Mouse (Mus musculus) G1E (cell line): ENCODE data around the gene Sox4. TPM values are rescaled to one million over a fixed set of nuclear protein-coding genes. Genes with fewer than 3 reads are reported as not detected.

Experiments used
- ATAC-seq: 2 replicates; pipeline ENCODE4 v1.8.0; 2016; ENCODE audit warnings: mild to moderate bottlenecking; ENCODE audit not compliant: insufficient number of reproducible peaks, poor library complexity, low FRiP score, severe bottlenecking; ENCODE audit errors: extremely low read depth
- DNase-seq: peaks from one replicate; pipeline ENCODE4 v3.0.0; 2012; ENCODE audit warnings: low spot score
- H3K27me3 ChIP-seq: 2 replicates; pipeline ENCODE4 v1.6.1; 2012; ENCODE audit warnings: mild to moderate bottlenecking, low read length, inconsistent platforms; ENCODE audit not compliant: insufficient read depth
- H3K36me3 ChIP-seq: replicated peaks from 2 replicates; pipeline ENCODE3; 2012; ENCODE audit warnings: mild to moderate bottlenecking, inconsistent platforms
- H3K4me1 ChIP-seq: 2 replicates; pipeline ENCODE4 v1.6.1; 2012; ENCODE audit warnings: low read depth, low read length, inconsistent platforms, mixed read lengths; ENCODE audit not compliant: insufficient read depth
- H3K4me3 ChIP-seq: 2 replicates; pipeline ENCODE4 v1.5.1; 2012; ENCODE audit warnings: low read depth, mild to moderate bottlenecking, inconsistent platforms, low read length, moderate library complexity, mixed read lengths
- H3K9me3 ChIP-seq: replicated peaks from 2 replicates; pipeline ENCODE4 v1.6.1; 2012; ENCODE audit warnings: inconsistent platforms
- CTCF ChIP-seq: IDR thresholded peaks from 2 replicates; pipeline ENCODE4 v1.5.1; 2012; ENCODE audit warnings: low read depth, low read length, inconsistent platforms, mixed read lengths
- GATA1 ChIP-seq: IDR thresholded peaks from 2 replicates; pipeline ENCODE4 v1.6.1; 2012; ENCODE audit warnings: borderline replicate concordance, low read length, inconsistent platforms, mixed read lengths
- GATA2 ChIP-seq: IDR thresholded peaks from 2 replicates; pipeline ENCODE4 v1.6.1; 2012; ENCODE audit warnings: low read depth, low read length, inconsistent platforms, borderline replicate concordance
- POLR2AphosphoS5 ChIP-seq: IDR thresholded peaks from 2 replicates; pipeline ENCODE4 v1.6.1; 2012; ENCODE audit warnings: low read depth, low read length, inconsistent platforms; ENCODE audit not compliant: insufficient replicate concordance
- TAL1 ChIP-seq: conservative IDR thresholded peaks from 2 replicates; pipeline ENCODE4 v1.6.1; 2012; ENCODE audit warnings: low read depth, low read length, inconsistent platforms, mixed read lengths
- polyA plus RNA-seq: library from polyadenylated mRNA; stranded (reverse); fragments of >175 nt; gene quantifications from 2 replicates; pipeline ENCODE4 v1.2.3, GENCODE M21; 2012
- total RNA-seq, 2 experiments: library from RNA; stranded (forward) in 1 of 2; stranded (reverse) in 1 of 2; fragments of 200-1000 nt in 1 of 2; fragments of >200 nt in 1 of 2; fragmentation: Nextera tagmentation in 1 of 2; gene quantifications; 2 replicates each; pipeline ENCODE4 v1.2.3; 2014 to 2017

Gene Sox4
- total and polyA plus RNA-seq, 3 experiments, result under 0.01 to 0.02 TPM; not detected in 1

DNA sequence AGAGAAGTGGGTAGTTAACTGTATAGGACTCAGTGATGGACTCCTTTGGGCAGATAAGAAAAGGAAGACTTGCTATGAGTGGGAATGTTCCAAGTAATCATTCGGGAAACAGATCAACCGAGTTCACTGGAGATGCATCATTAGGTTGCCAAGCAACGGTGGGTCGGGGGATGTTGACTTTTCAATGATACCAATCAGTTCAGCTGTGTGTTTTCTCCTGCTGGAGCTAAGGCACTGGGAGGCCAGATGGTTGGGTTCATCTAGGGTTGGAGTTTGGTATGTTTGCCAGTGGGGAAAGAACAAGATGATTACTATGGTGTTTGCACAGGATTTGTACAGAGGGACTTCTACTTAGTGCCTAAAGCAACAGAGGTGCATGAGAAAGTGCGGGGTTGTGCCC, 21.1 kb upstream of the Sox4 start:
- no peak for ATAC-seq
- H3K4me1 ChIP-seq, result no peaks in the 10 kb centered on the region
- TF ChIP-seq POLR2AphosphoS5 (no peak), TAL1 (no peak), CTCF (no peak), GATA2 (no peak), GATA1 (no peak)
- H3K27me3 ChIP-seq, result no peaks in the 10 kb centered on the region; the same call in 1 of the 2 replicates
- no peaks in the 10 kb centered on the region for H3K9me3 ChIP-seq
- DNase-seq, result no peak
- no peak overlapping the region for H3K4me3 ChIP-seq
- no peaks in the 10 kb centered on the region for H3K36me3 ChIP-seq

DNA sequence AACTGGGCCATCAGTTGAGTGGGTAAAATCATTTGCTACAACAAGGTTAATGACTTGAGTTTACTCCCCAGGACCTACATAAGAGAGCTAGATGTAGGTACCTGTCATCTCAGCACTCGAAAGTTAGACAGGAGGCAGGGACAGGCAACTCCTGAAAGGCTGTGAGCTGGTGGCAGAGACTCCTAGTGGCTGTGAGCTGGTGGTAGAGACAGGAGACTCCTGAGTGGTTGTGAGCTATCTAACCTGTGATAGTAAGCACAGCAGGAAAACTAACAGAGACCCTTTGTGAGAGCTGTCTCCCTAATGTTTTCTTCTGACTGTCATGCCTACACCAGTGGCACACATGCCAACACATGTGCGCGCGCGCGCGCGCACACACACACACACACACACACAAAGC, 7.4 kb upstream of the Sox4 start:
- Histone ChIP-seq H3K27me3 (peaks cover 8% of the 10 kb centered on the region; the same call in 1 of the 2 replicates), H3K9me3 (peaks cover 15% of the 10 kb centered on the region), H3K36me3 (no peaks in the 10 kb centered on the region), H3K4me3 (no peak overlapping the region), H3K4me1 (no peaks in the 10 kb centered on the region)
- no peak for ATAC-seq
- DNase-seq, result no peak
- TF ChIP-seq POLR2AphosphoS5 (no peak), GATA2 (no peak), GATA1 (no peak), TAL1 (no peak), CTCF (no peak)

DNA sequence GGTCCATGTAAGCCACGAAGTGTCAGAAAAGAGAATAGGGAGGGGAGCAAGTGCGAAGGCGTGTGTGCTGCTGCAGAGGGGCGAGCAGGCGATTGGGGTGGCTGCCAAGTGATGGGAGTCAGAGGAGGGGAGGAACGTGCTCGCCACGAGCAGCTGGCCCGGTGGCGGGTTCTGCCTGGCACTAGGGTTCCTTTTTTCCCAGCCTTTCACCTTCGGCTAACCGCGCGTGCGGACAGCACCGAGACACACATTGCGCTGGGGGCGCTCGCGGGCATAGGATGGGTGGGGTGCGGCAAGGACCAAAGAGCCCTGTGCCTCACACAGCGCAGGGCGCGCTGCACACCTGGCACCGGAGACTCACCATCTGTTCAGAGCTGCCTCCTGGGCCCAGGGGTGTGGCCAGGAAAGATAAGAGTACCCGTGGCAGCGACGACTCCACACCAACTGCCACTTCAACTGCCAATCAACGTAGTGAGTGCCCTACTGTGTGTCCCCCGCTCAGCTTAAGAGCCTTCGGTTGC, 6.0 kb upstream of the Sox4 start:
- H3K4me1 ChIP-seq, result no peaks in the 10 kb centered on the region
- ATAC-seq, result no peak
- no peak for DNase-seq
- H3K9me3 ChIP-seq, result peaks cover 15% of the 10 kb centered on the region
- peaks cover 8% of the 10 kb centered on the region; the same call in 1 of the 2 replicates for H3K27me3 ChIP-seq
- no peaks in the 10 kb centered on the region for H3K36me3 ChIP-seq
- TF ChIP-seq CTCF (no peak), GATA1 (no peak), TAL1 (no peak), GATA2 (no peak), POLR2AphosphoS5 (no peak)
- no peak overlapping the region for H3K4me3 ChIP-seq

DNA sequence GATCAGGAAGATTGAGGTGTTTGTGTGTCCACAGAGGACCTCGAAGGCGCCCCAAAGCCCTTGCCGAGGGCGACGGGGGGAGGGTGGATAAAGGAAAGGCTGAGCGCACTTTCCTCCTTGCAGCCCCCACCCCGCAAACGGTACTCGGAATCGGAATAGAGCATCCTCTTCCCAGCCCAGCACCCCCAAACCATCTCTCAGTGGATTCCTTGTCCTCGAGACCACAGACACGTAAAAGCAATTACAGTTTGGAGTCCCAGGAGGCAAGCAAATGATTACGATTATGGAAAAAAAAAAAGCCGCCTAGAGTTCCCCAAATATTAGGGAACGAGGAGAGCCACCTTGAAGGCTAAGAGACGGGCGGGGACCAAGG, 5.5 kb upstream of the Sox4 start:
- no peak overlapping the region for H3K4me3 ChIP-seq
- TF ChIP-seq POLR2AphosphoS5, result no peak
- TF ChIP-seq GATA2, result no peak
- TF ChIP-seq TAL1, result no peak
- no peak for TF ChIP-seq GATA1
- TF ChIP-seq CTCF, result no peak
- H3K9me3 ChIP-seq, result peaks cover 15% of the 10 kb centered on the region
- H3K4me1 ChIP-seq, result no peaks in the 10 kb centered on the region
- ATAC-seq (no peak), DNase-seq (no peak)
- H3K27me3 ChIP-seq, result peaks cover 8% of the 10 kb centered on the region; the same call in 1 of the 2 replicates
- H3K36me3 ChIP-seq, result no peaks in the 10 kb centered on the region

DNA sequence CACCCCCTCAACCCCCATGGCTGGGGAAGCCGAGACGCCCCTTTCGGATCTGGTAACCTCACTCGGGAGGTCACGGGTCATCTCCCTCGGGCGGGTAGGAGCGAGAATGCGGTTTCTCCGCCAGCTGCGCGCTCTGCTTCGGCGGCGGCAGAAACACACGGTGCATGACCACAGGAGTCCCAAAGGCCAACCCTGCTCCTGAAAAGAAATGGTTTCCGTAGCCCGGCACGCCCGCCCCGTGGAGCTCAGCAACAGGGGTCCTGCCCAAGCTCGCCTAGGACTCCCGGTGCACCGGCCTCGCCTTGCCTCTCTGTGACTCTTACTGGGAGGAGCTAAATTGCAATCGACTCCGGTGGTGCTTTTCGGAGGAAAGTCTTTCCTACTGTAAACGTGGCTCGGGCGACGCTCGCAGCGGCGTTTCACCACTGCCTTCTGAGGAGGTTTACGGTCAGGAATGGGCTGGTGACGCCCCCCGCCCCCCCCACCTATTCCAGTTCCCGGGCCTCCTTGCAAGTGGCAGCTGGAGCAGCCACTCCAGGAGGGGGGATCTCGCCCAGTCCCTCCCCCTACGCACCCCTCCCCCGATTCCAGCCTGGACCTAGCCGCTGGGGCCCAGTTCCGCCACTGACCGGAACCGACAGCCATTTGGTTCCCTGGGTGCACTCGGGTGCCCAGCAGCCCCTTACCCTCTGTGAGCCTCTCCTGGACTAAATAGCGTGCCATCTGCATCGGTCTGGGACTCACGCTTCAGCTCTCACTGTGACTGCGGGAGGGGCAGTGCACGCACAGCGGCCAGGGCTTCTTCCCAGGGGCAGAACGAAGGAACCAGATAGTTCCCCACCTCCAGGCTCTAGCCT, 4.9 kb upstream of the Sox4 start:
- peaks cover 8% of the 10 kb centered on the region; the same call in 1 of the 2 replicates for H3K27me3 ChIP-seq
- H3K4me3 ChIP-seq, result no peak overlapping the region
- TF ChIP-seq GATA2 (no peak), TAL1 (no peak), POLR2AphosphoS5 (no peak), CTCF (no peak), GATA1 (no peak)
- DNase-seq, result no peak
- H3K4me1 ChIP-seq, result no peaks in the 10 kb centered on the region
- peaks cover 17% of the 10 kb centered on the region for H3K9me3 ChIP-seq
- H3K36me3 ChIP-seq, result no peaks in the 10 kb centered on the region
- ATAC-seq, result no peak

DNA sequence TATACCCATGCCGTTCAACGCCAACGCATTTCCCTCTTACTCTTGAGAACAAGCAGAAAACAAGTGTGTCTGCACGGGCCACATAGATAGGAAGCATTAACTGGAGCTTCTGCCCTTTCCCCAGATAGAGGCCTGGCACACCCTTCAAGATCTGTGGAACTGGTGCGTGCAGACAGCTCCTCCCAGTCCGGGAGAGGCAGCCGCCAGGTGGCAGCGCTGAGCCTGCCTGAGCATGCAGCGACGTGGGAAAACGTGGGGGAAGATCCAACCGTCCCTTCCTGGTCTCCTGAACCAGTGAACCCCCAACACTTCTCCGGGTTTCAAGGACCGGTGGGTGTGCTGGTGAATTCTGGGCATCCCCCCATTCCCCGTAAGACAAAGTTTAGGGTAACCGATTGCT, 4.3 kb upstream of the Sox4 start:
- Histone ChIP-seq H3K9me3 (peaks cover 24% of the 10 kb centered on the region), H3K4me1 (no peaks in the 10 kb centered on the region), H3K36me3 (no peaks in the 10 kb centered on the region), H3K4me3 (no peak overlapping the region), H3K27me3 (peaks cover 8% of the 10 kb centered on the region; the same call in 1 of the 2 replicates)
- TF ChIP-seq TAL1, result no peak
- TF ChIP-seq GATA2, result no peak
- no peak for TF ChIP-seq GATA1
- TF ChIP-seq CTCF, result 0 out of 2 replicates have a peak, but pooled peaks have one; percentile 20
- ATAC-seq, result no peak
- no peak for DNase-seq
